Mouse (Mus musculus) testis, adult 2 months (tissue): ENCODE results near the gene Rps27a. TPM values are rescaled to one million over a fixed set of nuclear protein-coding genes. Genes with fewer than 3 reads are reported as not detected.
"Not testable (repeated sequence)": the region's sequence is repeated elsewhere in the genome, so short reads cannot be mapped to it uniquely, and the experiment has no call there.

Experiments used
- H3K27ac ChIP-seq: fragments of 200-500 bp; 2 replicates; pipeline ENCODE4 v1.5.1; 2012; ENCODE audit warnings: low read depth, low read length; ENCODE audit not compliant: control insufficient read depth, insufficient read depth
- H3K27me3 ChIP-seq: fragments of 200-500 bp; 2 replicates; pipeline ENCODE4 v1.6.1; 2012; ENCODE audit warnings: mild to moderate bottlenecking, low read length, moderate library complexity; ENCODE audit not compliant: control insufficient read depth, insufficient read depth
- H3K36me3 ChIP-seq: fragments of 200-500 bp; 2 replicates; pipeline ENCODE4 v1.6.1; 2012; ENCODE audit warnings: mild to moderate bottlenecking, low read length; ENCODE audit not compliant: control insufficient read depth, insufficient read depth
- H3K4me1 ChIP-seq: fragments of 200-500 bp; 2 replicates; pipeline ENCODE4 v1.6.1; 2012; ENCODE audit warnings: low read length; ENCODE audit not compliant: control insufficient read depth, insufficient read depth
- H3K4me3 ChIP-seq: fragments of 200-500 bp; 2 replicates; pipeline ENCODE4 v1.5.1; 2012; ENCODE audit warnings: low read depth, mild to moderate bottlenecking, low read length, moderate library complexity, mixed read lengths; ENCODE audit not compliant: control insufficient read depth
- CTCF ChIP-seq: fragments of 200-500 bp; IDR thresholded peaks from 2 replicates; pipeline ENCODE4 v1.5.1; 2012; ENCODE audit warnings: low read depth, mild to moderate bottlenecking, inconsistent platforms, low read length, moderate library complexity; ENCODE audit not compliant: control insufficient read depth, insufficient read depth, insufficient replicate concordance
- POLR2A ChIP-seq: fragments of 200-500 bp; IDR thresholded peaks from 2 replicates; pipeline ENCODE4 v1.6.1; 2012; ENCODE audit warnings: low read depth, mild to moderate bottlenecking, inconsistent platforms, low read length, moderate library complexity; ENCODE audit not compliant: control insufficient read depth
- polyA plus RNA-seq: library from polyadenylated mRNA; depleted of rRNA; stranded (reverse); fragments of >200 nt; gene quantifications from 2 replicates; pipeline ENCODE4 v1.2.3, GENCODE M21; 2012

Rps27a gene
- polyA plus RNA-seq, 1 experiment: 95.0 TPM

GRCm38 (mm10) chr11:29560452-29560851 lies 12.5 kb upstream of the Rps27a start:
- TF ChIP-seq POLR2A: no peak
- no peak for TF ChIP-seq CTCF
- no peaks in the 10 kb centered on the region for H3K4me1 ChIP-seq
- H3K27ac ChIP-seq: no peak overlapping the region
- no peaks in the 10 kb centered on the region for H3K27me3 ChIP-seq
- no peak overlapping the region for H3K4me3 ChIP-seq
- no peaks in the 10 kb centered on the region for H3K36me3 ChIP-seq

DNA sequence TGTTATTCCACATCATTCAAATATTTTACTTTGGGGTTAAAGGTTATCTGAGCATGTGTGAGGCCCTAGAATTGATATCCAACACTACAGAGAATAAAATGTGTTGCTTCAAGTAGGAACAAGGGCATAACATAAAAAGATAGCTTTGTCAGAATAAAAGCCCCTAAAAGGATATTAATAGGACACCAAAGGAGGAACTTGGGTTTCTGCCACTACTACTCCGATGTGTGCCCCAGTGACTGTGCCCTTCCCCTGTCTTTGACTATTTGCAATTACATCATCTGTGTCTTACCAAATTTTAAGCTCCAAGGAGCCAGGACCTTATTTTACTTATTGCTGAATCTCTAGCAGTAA lies 1.5 kb upstream of the Rps27a start:
- Histone ChIP-seq H3K4me3 (no peak overlapping the region), H3K27me3 (no peaks in the 10 kb centered on the region), H3K27ac (no peak overlapping the region), H3K36me3 (no peaks in the 10 kb centered on the region), H3K4me1 (no peaks in the 10 kb centered on the region)
- TF ChIP-seq POLR2A: no peak
- no peak for TF ChIP-seq CTCF

DNA sequence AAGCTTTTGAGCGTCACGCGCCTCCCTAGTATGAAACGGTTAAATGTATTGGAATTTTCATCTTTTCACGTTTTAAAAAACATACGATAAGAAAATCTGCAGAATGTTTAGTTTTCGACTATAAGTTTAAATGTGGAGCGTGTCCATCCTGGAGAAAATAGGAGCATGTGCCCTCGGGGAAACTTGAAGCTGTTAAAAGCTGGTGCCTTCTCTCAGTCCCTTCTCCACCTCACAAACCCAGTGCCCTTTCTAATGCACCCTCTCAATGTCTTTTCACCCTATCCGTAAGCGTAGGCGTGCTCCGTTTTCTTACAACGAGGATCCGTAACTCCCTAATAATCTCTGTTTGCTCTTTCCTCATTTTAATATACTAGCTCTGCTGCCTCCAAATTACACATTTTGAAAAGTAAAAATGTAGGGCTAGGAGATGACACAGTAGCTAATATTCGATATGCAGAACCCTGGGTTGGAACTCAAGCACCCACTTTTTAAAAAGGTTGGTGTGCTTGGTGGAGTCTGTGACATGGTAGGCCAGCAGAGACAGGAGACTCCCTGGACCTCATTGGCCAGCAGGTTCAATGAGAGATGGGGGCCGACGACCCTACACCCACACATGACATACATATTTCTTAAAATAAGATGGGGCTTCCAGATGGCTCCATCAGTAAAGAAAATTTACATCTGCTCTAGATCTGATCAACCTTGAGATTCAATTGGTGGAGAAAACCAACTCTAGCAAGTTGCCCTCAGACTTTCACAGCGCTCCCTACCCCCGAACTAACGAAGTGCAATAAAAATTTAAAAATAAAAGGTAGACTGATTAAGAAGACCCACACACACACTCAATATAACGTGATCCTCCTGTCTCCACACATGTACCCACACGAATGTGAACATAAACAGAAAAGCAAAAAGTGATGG lies 855 bp upstream of the Rps27a start:
- Histone ChIP-seq H3K4me1 (no peaks in the 10 kb centered on the region), H3K36me3 (no peaks in the 10 kb centered on the region), H3K4me3 (peak overlapping the region; percentile 98), H3K27ac (peak overlapping the region; percentile 92), H3K27me3 (no peaks in the 10 kb centered on the region)
- no peak for TF ChIP-seq CTCF
- TF ChIP-seq POLR2A: no peak

DNA sequence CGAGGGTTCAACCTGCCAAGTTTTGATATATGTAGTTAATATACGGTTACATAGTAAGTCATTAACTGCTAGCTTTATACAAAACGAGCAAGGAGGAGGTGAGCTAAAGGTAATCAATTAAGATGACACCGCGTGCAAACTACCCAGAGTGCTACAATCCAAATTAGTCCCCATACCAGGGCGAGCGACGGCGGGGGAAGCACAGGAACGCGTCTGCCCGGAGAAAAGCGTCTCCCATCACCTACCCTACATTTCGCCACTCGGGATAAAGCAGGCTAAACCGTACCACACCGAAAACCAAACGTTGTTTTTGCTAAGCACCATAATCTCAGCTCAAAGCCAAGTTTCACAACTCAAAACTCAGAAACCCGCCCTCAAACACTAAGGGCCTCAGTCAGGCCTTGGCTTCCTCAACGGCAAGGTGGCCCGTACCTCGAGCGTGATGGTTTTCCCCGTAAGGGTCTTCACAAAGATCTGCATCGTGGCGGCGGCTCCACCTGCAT lies 609 bp downstream of the Rps27a start:
- Histone ChIP-seq H3K4me1 (no peaks in the 10 kb centered on the region), H3K27me3 (no peaks in the 10 kb centered on the region), H3K27ac (peak overlapping the region; percentile 92), H3K4me3 (peak overlapping the region; percentile 98), H3K36me3 (no peaks in the 10 kb centered on the region; the same call in 1 of the 2 replicates)
- TF ChIP-seq POLR2A (no peak), CTCF (no peak)

DNA sequence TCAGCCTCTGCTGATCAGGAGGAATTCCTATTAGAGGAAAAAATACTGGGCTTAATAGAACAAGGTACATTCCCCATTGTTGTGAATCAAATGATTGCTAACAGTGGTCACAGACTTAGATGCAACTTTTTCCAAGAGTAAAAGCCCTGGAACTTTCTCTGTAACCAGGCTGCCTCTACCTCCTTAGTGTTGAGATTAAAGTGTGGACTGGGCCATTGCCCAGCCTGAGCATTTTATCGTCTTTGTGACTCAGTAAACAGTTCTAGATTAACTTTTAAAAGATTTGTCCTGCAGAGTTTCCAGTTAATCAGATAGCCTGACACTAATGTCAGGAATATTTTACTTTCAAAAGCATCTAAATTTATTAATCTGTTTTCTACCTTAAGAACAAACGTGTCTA lies 1.1 kb downstream of the Rps27a start:
- no peaks in the 10 kb centered on the region; the same call in 1 of the 2 replicates for H3K36me3 ChIP-seq
- no peak overlapping the region for H3K27ac ChIP-seq
- no peaks in the 10 kb centered on the region for H3K27me3 ChIP-seq
- H3K4me3 ChIP-seq: peak overlapping the region; percentile 1; the same call in 1 of the 2 replicates
- no peak for TF ChIP-seq CTCF
- no peak for TF ChIP-seq POLR2A
- H3K4me1 ChIP-seq: no peaks in the 10 kb centered on the region

DNA sequence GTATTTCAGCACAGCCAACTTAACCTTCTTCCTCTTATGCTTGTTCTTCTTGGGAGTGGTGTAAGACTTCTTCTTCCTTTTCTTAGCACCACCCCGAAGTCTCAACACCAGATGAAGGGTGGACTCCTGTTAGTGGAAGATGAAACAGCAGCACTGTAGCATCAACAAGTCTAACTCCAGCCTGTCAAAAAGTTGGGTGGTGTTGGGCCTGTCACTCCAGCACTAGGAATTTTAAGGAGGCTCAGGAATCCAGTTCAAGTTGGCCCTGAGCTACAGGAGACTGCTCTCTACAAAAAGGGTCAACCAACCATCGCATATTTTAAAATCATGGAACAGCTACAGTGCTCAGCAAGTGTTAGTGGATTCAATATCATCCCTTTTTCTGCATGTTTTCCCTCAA lies 1.6 kb downstream of the Rps27a start:
- not testable (repeated sequence) for H3K36me3 ChIP-seq, H3K27ac ChIP-seq, H3K4me1 ChIP-seq, H3K27me3 ChIP-seq
- peak overlapping the region; percentile 1; the same call in 1 of the 2 replicates for H3K4me3 ChIP-seq

- H3K27ac ChIP-seq, H3K4me1 ChIP-seq, H3K27me3 ChIP-seq, H3K4me3 ChIP-seq, H3K36me3 ChIP-seq: not testable (repeated sequence)
Observed at GRCm38 (mm10) chr11:29545150-29545752, 2.7 kb downstream of the Rps27a start.
